Mouse (Mus musculus) ES-E14 (cell line): ENCODE results near the gene Gap43.

Experiments
- CHD2 ChIP-seq: IDR thresholded peaks from 2 replicates; pipeline ENCODE4 v1.6.1; 2014; ENCODE audit warnings: mild to moderate bottlenecking, low read depth, low read length, inconsistent platforms
- HCFC1 ChIP-seq: IDR thresholded peaks from 2 replicates; pipeline ENCODE4 v1.6.1; 2012; ENCODE audit warnings: low read length, inconsistent platforms, borderline replicate concordance; ENCODE audit not compliant: insufficient read depth
- MAFK ChIP-seq: IDR thresholded peaks from 2 replicates; pipeline ENCODE4 v1.6.1; 2014; ENCODE audit warnings: mild to moderate bottlenecking, low read depth, low read length, inconsistent platforms; ENCODE audit not compliant: insufficient read depth
- ZC3H11A ChIP-seq: IDR thresholded peaks from 2 replicates; pipeline ENCODE4 v1.6.1; 2012; ENCODE audit warnings: low read depth, mild to moderate bottlenecking, inconsistent platforms, low read length, borderline replicate concordance
- ZNF384 ChIP-seq: IDR thresholded peaks from 2 replicates; pipeline ENCODE4 v1.6.1; 2012; ENCODE audit warnings: low read depth, low read length, inconsistent platforms

GRCm38 (mm10) chr16:42338342-42338741 is 2.1 kb downstream of the Gap43 start:
- TF ChIP-seq HCFC1, result no peak
- TF ChIP-seq ZNF384, result no peak
- no peak for TF ChIP-seq ZC3H11A
- no peak for TF ChIP-seq CHD2
- TF ChIP-seq MAFK, result no peak
